ENCODE assay signal across 8 mouse cellular contexts in genomic region chr1:131184253-131184955, GRCm38 (mm10). TPM values are rescaled to one million over a fixed set of nuclear protein-coding genes. Genes with fewer than 3 reads are reported as not detected.
DNase-seq lines count a peak whose midpoint lies in the region; ATAC-seq and TF ChIP-seq lines count a peak whose summit lies in the region.

No protein-coding gene starts in this region.

- no peaks in the 10 kb centered on the region for H3K27me3 ChIP-seq in lung, embryonic 14.5 days (ENCODE audit: insufficient read depth, low read length)
- H3K27me3 ChIP-seq in hindbrain, embryonic 13.5 days = no peaks in the 10 kb centered on the region
- no peaks in the 10 kb centered on the region for H3K27me3 ChIP-seq in midbrain, embryonic 10.5 days (ENCODE audit: low read depth, poor library complexity, severe bottlenecking)

- no peaks in the 10 kb centered on the region for H3K4me1 ChIP-seq in lung, embryonic 14.5 days (ENCODE audit: insufficient read depth)
- no peaks in the 10 kb centered on the region for H3K4me1 ChIP-seq in hindbrain, embryonic 13.5 days (replicated peaks)
- H3K4me1 ChIP-seq in midbrain, embryonic 10.5 days = no peaks in the 10 kb centered on the region

- 77% methylated on average over 9 of the region's 9 CpGs for WGBS in lung, embryonic 14.5 days
- 88% methylated on average over 9 of the region's 9 CpGs for WGBS in hindbrain, embryonic 13.5 days
- WGBS in midbrain, embryonic 10.5 days = 85% methylated on average over 9 of the region's 9 CpGs

- H3K36me3 ChIP-seq in lung, embryonic 14.5 days (ENCODE audit: insufficient read depth) = peaks cover 10% of the 10 kb centered on the region; the same call in 1 of the 2 replicates
- peaks cover 17% of the 10 kb centered on the region for H3K36me3 ChIP-seq in hindbrain, embryonic 13.5 days
- H3K36me3 ChIP-seq in midbrain, embryonic 10.5 days = peaks cover 10% of the 10 kb centered on the region

- TF ChIP-seq CTCF in lung, embryonic 14.5 days (IDR thresholded peaks at IDR 0.05; ENCODE audit: low read depth) = no peak

- no peak overlapping the region for H3K27ac ChIP-seq in lung, embryonic 14.5 days (ENCODE audit: low read depth)
- no peak overlapping the region for H3K27ac ChIP-seq in hindbrain, embryonic 13.5 days
- no peak overlapping the region for H3K27ac ChIP-seq in midbrain, embryonic 10.5 days (replicated peaks)

- no peak overlapping the region for H3K9ac ChIP-seq in lung, embryonic 14.5 days
- no peak overlapping the region for H3K9ac ChIP-seq in hindbrain, embryonic 13.5 days

- no peaks in the 10 kb centered on the region for H3K9me3 ChIP-seq in lung, embryonic 14.5 days (ENCODE audit: low read depth, low read length)
- no peaks in the 10 kb centered on the region for H3K9me3 ChIP-seq in hindbrain, embryonic 13.5 days
- no peaks in the 10 kb centered on the region for H3K9me3 ChIP-seq in midbrain, embryonic 10.5 days (replicated peaks)

- peak; percentile 45 for DNase-seq in adrenal gland, adult 2 months
- DNase-seq in adrenal gland, adult 18-20 months (ENCODE audit: low spot score in 2 of 2) = no peak
- peak; percentile 92 for DNase-seq in 416B (ENCODE audit: low read depth)
- DNase-seq in gastrocnemius, postnatal 10 days = peak; percentile 22
- peak; percentile 54 for DNase-seq in lung, embryonic 14.5 days
- DNase-seq in left cerebral cortex, adult 11 months (ENCODE audit: low spot score) = no peak
- no peak for DNase-seq in midbrain, embryonic 10.5 days (ENCODE audit: low spot score)

- no peak overlapping the region for H3K4me2 ChIP-seq in lung, embryonic 14.5 days
- no peak overlapping the region for H3K4me2 ChIP-seq in hindbrain, embryonic 13.5 days

- no peak for ATAC-seq in lung, embryonic 14.5 days (ENCODE audit: insufficient read depth)
- ATAC-seq in hindbrain, embryonic 13.5 days (ENCODE audit: low FRiP score) = no peak

- no peak overlapping the region for H3K4me3 ChIP-seq in lung, embryonic 14.5 days (ENCODE audit: low read depth, low read length)
- no peak overlapping the region for H3K4me3 ChIP-seq in hindbrain, embryonic 13.5 days
- H3K4me3 ChIP-seq in midbrain, embryonic 10.5 days = no peak overlapping the region

RNA-seq across cellular contexts. Expression of gene Eif2d, which starts 31.4 kb away (rescaled TPM):
- 10 to 100 TPM; 40.0 to 41.8 TPM for total RNA-seq in adrenal gland, adult 2 months (2021)
- polyA plus RNA-seq in adrenal gland, adult 2 months (2012; rRNA removed) = 27.5 and 29.7 TPM in 2 replicates
- total RNA-seq in adrenal gland, adult 18-20 months (2021) = 10 to 100 TPM; 33.7 to 40.4 TPM
- 10 to 100 TPM; 24.4 to 26.4 TPM for total RNA-seq in gastrocnemius, postnatal 10 days (2021)
- polyA plus RNA-seq in lung, embryonic 14.5 days (2014; fragmentation: Nextera tagmentation; extraction: Ambion mirVana) = 58.0 and 63.5 TPM in 2 replicates
- polyA plus RNA-seq in hindbrain, embryonic 13.5 days (2015; fragmentation: Nextera tagmentation; extraction: Ambion mirVana) = 52.7 and 52.8 TPM in 2 replicates
- 60.5 and 62.6 TPM in 2 replicates for polyA plus RNA-seq in midbrain, embryonic 10.5 days (2016; fragmentation: Nextera tagmentation; extraction: Ambion mirVana)

RNA-seq across cellular contexts. Expression of gene Dyrk3, which starts 46.3 kb away (rescaled TPM):
- total RNA-seq in adrenal gland, adult 2 months (2021) = 1 to 10 TPM; 5.6 to 7.3 TPM
- 2.3 and 3.2 TPM in 2 replicates for polyA plus RNA-seq in adrenal gland, adult 2 months (2012; rRNA removed)
- total RNA-seq in adrenal gland, adult 18-20 months (2021) = 1 to 10 TPM; 5.5 to 7.1 TPM
- under 1 TPM; 0.12 to 0.14 TPM for total RNA-seq in gastrocnemius, postnatal 10 days (2021)
- 3.9 and 4.3 TPM in 2 replicates for polyA plus RNA-seq in lung, embryonic 14.5 days (2014; fragmentation: Nextera tagmentation; extraction: Ambion mirVana)
- polyA plus RNA-seq in hindbrain, embryonic 13.5 days (2015; fragmentation: Nextera tagmentation; extraction: Ambion mirVana) = 15.5 and 15.6 TPM in 2 replicates
- polyA plus RNA-seq in midbrain, embryonic 10.5 days (2016; fragmentation: Nextera tagmentation; extraction: Ambion mirVana) = 15.4 and 18.1 TPM in 2 replicates

Comparison
In these comparisons a context has a peak if more than half of its experiments do, and no peak if none do; other contexts are left out.
1. DNase-seq: peak in adrenal gland, adult 2 months (single experiment), 416B (single experiment), gastrocnemius, postnatal 10 days (single experiment) and lung, embryonic 14.5 days (single experiment); none in adrenal gland, adult 18-20 months (0 of 2), left cerebral cortex, adult 11 months (single experiment) and midbrain, embryonic 10.5 days (single experiment).